20 mouse cellular contexts compared by ENCODE assay signal in genomic region chr11:29986257-29986656, GRCm38 (mm10). TPM values are rescaled to one million over a fixed set of nuclear protein-coding genes. Genes with fewer than 3 reads are reported as not detected.
DNase-seq lines count a peak whose midpoint lies in the region; ATAC-seq and TF ChIP-seq lines count a peak whose summit lies in the region.
"Had no signal": no experiment of that assay in that cellular context is flagged by ENCODE, and none has a peak within 500 bp of the region (broad histone marks: within the 10 kb centered on the region; RNA-seq: fewer than 3 reads in every experiment).

No protein-coding gene starts in this region.

- TF ChIP-seq CTCF in layer of hippocampus, adult 2 months (conservative IDR thresholded peaks at IDR 0.05): no peak
- TF ChIP-seq CTCF in kidney, adult 2 months (conservative IDR thresholded peaks at IDR 0.05; ENCODE audit: insufficient read depth, insufficient read length, low read depth, low read length): no peak

- no peak overlapping the region for H3K9ac ChIP-seq in hindbrain, embryonic 12.5 days
- H3K9ac ChIP-seq: forebrain, embryonic 13.5 days; forebrain, postnatal 0 days; hindbrain, embryonic 13.5 days had no signal

- peak overlapping the region; percentile 28; the same call in 1 of the 2 replicates for H3K27ac ChIP-seq in layer of hippocampus, adult 2 months
- no peak overlapping the region for H3K27ac ChIP-seq in hindbrain, embryonic 12.5 days
- no peak overlapping the region for H3K27ac ChIP-seq in kidney, adult 2 months (ENCODE audit: insufficient read depth, low read depth, low read length)
- H3K27ac ChIP-seq: embryonic facial prominence, embryonic 10.5 days; forebrain, embryonic 13.5 days; heart, embryonic 10.5 days; hindbrain, embryonic 13.5 days had no signal

- no peak for DNase-seq in layer of hippocampus, adult 2 months (ENCODE audit: low spot score in 2 of 2)
- no peak for DNase-seq in layer of hippocampus, adult 9-10 months (ENCODE audit: low spot score)
- DNase-seq in 416B (ENCODE audit: low read depth) (peak; percentile 21), MEL-GATA-1-ER (ENCODE audit: extremely low read depth, low read depth) (peak; percentile 6)
- no peak for DNase-seq in thymus, postnatal 25 days
- DNase-seq in kidney, adult 2 months: no peak
- DNase-seq: adrenal gland, postnatal 10 days; cerebellum, adult 18-20 months; cerebellum, adult 9-11 months; cerebellum, postnatal 36 days; forebrain, postnatal 0 days; gastrocnemius, postnatal 36 days; heart, postnatal 10 days; heart, postnatal 4 days had no signal

- H3K36me3 ChIP-seq in hindbrain, embryonic 12.5 days: no peaks in the 10 kb centered on the region
- no peaks in the 10 kb centered on the region for H3K36me3 ChIP-seq in kidney, adult 2 months (ENCODE audit: control insufficient read depth, insufficient read depth, low read length)
- H3K36me3 ChIP-seq: embryonic facial prominence, embryonic 10.5 days; heart, embryonic 10.5 days; hindbrain, embryonic 13.5 days had no signal

- no peaks in the 10 kb centered on the region for H3K27me3 ChIP-seq in hindbrain, embryonic 12.5 days
- no peaks in the 10 kb centered on the region for H3K27me3 ChIP-seq in kidney, adult 2 months (replicated peaks; ENCODE audit: control insufficient read depth, insufficient read depth, low read length)
- H3K27me3 ChIP-seq: forebrain, embryonic 13.5 days; hindbrain, embryonic 13.5 days had no signal

- H3K4me2 ChIP-seq in hindbrain, embryonic 12.5 days (replicated peaks): no peak overlapping the region
- H3K4me2 ChIP-seq: forebrain, embryonic 13.5 days; hindbrain, embryonic 13.5 days had no signal

- WGBS in hindbrain, embryonic 12.5 days: 74% methylated on average over 2 of the region's 2 CpGs
- WGBS in kidney, adult 2 months: 68% methylated on average over 2 of the region's 2 CpGs

- H3K4me3 ChIP-seq in layer of hippocampus, adult 2 months: no peak overlapping the region
- no peak overlapping the region for H3K4me3 ChIP-seq in hindbrain, embryonic 12.5 days
- no peak overlapping the region for H3K4me3 ChIP-seq in kidney, adult 2 months (ENCODE audit: insufficient read depth, low read depth, low read length)
- H3K4me3 ChIP-seq: embryonic facial prominence, embryonic 10.5 days; forebrain, embryonic 13.5 days; heart, embryonic 10.5 days; hindbrain, embryonic 13.5 days had no signal

- no peaks in the 10 kb centered on the region for H3K9me3 ChIP-seq in hindbrain, embryonic 12.5 days (replicated peaks)
- H3K9me3 ChIP-seq: embryonic facial prominence, embryonic 10.5 days; forebrain, embryonic 13.5 days; heart, embryonic 10.5 days; hindbrain, embryonic 13.5 days had no signal

- ATAC-seq in megakaryocyte, adult 5-6 weeks (ENCODE audit: poor library complexity, severe bottlenecking): peak; percentile 99
- no peak for ATAC-seq in hindbrain, embryonic 12.5 days (ENCODE audit: low FRiP score)
- ATAC-seq: forebrain, embryonic 13.5 days; forebrain, postnatal 0 days had no signal

- H3K4me1 ChIP-seq in hindbrain, embryonic 12.5 days: no peaks in the 10 kb centered on the region
- H3K4me1 ChIP-seq in kidney, adult 2 months (ENCODE audit: control insufficient read depth, insufficient read depth, low read length): no peaks in the 10 kb centered on the region
- H3K4me1 ChIP-seq: embryonic facial prominence, embryonic 10.5 days; forebrain, embryonic 13.5 days; hindbrain, embryonic 13.5 days had no signal

- no peak for TF ChIP-seq POLR2A in kidney, adult 2 months (IDR thresholded peaks at IDR 0.05; ENCODE audit: low read depth, low read length)

RNA-seq across cellular contexts. Expression of gene Eml6, which starts 39.6 kb away (rescaled TPM):
- total RNA-seq in layer of hippocampus, adult 2 months (2021): 10 to 100 TPM; 30.6 to 32.6 TPM
- 1.9 and 2.1 TPM in 2 replicates for total RNA-seq in megakaryocyte, adult 5-6 weeks (2015)
- total RNA-seq in megakaryocyte, adult 5-6 weeks (2017): 2.3 and 4.0 TPM in 2 replicates
- 2.4 and 2.5 TPM in 2 replicates for polyA plus RNA-seq in hindbrain, embryonic 12.5 days (2016; fragmentation: Nextera tagmentation; extraction: Ambion mirVana)
- 2.5 and 3.4 TPM in 2 replicates for polyA plus RNA-seq in kidney, adult 2 months (2012; rRNA removed)

Comparison
In these comparisons a context has a peak if more than half of its experiments do, and no peak if none do; other contexts are left out.
1. DNase-seq: peak in 416B (single experiment) and MEL-GATA-1-ER (single experiment); none in layer of hippocampus, adult 2 months (0 of 2), layer of hippocampus, adult 9-10 months (single experiment), thymus, postnatal 25 days (single experiment) and kidney, adult 2 months (single experiment).
2. RNA of gene Eml6, which starts 39.6 kb away (total RNA-seq): 30.6 to 32.6 TPM in layer of hippocampus, adult 2 months; 1.9 to 4.0 TPM in megakaryocyte, adult 5-6 weeks; every median in the first group is over 4 times any median in the second.